Mouse (Mus musculus): ENCODE measurements around the gene Fam43a. TPM values are rescaled to one million over a fixed set of nuclear protein-coding genes. Genes with fewer than 3 reads are reported as not detected.
A peak's percentile ranks its signal among the peaks of the same experiment; 100 is the strongest.

Fam43a gene
- polyA plus RNA-seq, 1 experiment from 2014 or later, result 6.8 TPM

DNA sequence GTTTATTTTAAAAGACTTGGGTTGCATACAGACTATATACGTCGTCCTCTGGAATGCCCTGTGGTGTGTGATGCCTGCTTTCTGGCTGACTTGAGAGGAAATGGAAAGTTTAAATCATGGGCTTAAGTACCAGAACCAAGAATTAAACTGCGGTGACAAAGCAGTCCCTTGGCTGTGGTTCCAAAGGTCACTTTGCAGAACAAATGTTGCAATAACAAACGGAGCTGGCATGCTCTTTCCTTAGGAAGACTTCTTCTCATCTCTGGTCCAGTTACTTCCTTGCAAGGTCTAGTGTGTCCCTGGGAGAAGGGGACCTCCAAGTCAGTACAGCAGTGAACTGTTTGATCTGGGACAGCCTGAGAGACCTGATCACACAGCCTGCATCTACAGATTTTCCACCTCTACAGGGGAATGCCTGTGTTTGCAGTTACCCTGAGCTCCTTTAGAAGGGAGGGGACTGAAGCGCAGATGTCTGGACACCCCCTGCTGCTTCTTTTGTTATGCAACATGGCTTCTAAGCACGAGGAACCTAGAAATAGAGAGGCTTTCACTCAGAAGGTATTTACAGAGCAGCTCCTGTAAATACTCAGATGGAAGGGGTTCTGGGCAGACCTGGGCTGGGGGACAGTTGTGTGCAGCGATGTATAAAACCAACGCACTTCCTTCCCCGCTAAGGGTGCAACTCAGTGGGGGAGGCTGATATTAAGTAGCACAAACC is 46.5 kb downstream of the Fam43a start:
- Histone ChIP-seq H3K27ac (replicated peaks; ENCODE audit: low read depth, low read length) (no peak overlapping the region), H3K9me3 (ENCODE audit: control insufficient read depth, low read length) (0 out of 2 replicates have a peak, but pooled peaks cover 3% of the 10 kb centered on the region), H3K4me3 (ENCODE audit: low read depth, low read length) (no peak overlapping the region), H3K36me3 (ENCODE audit: control insufficient read depth, insufficient read depth, low read length) (no peaks in the 10 kb centered on the region), H3K4me1 (ENCODE audit: control insufficient read depth, insufficient read depth, low read length) (no peaks in the 10 kb centered on the region), H3K9ac (ENCODE audit: low read length) (0 out of 2 replicates have a peak overlapping the region, but pooled peaks have one; percentile 2), H3K4me2 (ENCODE audit: low read depth, severe bottlenecking) (no peak overlapping the region), H3K27me3 (ENCODE audit: control insufficient read depth, insufficient read depth, low read length) (no peaks in the 10 kb centered on the region)
- 50% methylated on average over 9 of the region's 9 CpGs for WGBS
- no peak for ATAC-seq (ENCODE audit: insufficient number of reproducible peaks, low FRiP score, low TSS enrichment, low read depth)
- DNase-seq (ENCODE audit: low spot score), result no peak

DNA sequence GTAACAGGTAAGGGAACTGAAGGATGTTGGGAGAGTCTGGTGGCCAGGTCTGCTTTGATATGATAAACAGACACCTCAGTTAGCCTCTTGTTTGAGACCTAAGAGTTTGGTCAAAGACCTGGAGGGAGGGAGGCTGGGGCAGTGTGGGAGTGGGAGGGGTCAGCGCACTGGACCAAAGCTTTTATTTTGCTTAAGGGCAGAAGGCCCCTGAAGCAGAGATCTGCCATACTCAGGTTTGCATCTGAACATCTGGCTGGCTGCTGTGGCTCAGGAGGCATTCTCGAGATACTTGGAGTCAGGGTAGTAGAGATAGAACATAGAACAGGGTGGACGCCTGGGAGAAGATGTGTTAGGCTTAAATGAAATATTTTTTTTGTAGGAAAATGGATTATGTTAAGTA is 47.3 kb downstream of the Fam43a start:
- Histone ChIP-seq H3K9ac (ENCODE audit: low read length) (no peak overlapping the region), H3K4me2 (ENCODE audit: low read depth, severe bottlenecking) (no peak overlapping the region), H3K4me3 (ENCODE audit: low read depth, low read length) (no peak overlapping the region), H3K27ac (replicated peaks; ENCODE audit: low read depth, low read length) (no peak overlapping the region), H3K4me1 (ENCODE audit: control insufficient read depth, insufficient read depth, low read length) (no peaks in the 10 kb centered on the region), H3K36me3 (ENCODE audit: control insufficient read depth, insufficient read depth, low read length) (no peaks in the 10 kb centered on the region), H3K27me3 (ENCODE audit: control insufficient read depth, insufficient read depth, low read length) (no peaks in the 10 kb centered on the region), H3K9me3 (ENCODE audit: control insufficient read depth, low read length) (0 out of 2 replicates have a peak, but pooled peaks cover 3% of the 10 kb centered on the region)
- ATAC-seq (ENCODE audit: insufficient number of reproducible peaks, low FRiP score, low TSS enrichment, low read depth), result no peak
- DNase-seq (ENCODE audit: low spot score), result no peak
- 69% methylated on average over 3 of the region's 3 CpGs for WGBS

DNA sequence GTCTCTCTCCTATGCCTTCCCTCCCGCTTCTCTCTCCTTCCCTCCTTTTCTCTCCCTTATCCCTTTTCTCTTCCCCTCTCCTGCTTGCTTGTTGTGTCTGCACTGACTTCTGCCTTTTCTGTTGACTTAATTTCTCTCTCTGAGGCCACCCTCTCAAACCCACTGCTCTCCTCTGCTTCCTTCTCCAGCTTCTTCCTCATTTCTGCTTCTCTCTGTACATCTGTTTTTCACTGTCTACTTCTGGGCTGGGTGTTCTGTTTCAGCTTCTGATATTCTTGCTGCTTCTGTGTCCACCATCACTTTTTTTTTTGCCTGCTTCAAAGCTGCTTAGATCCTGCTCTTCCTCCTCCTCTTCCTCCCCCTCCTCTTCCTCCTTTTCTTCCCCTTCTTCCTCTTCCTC is 51.8 kb downstream of the Fam43a start:
- no peak overlapping the region for H3K4me2 ChIP-seq (ENCODE audit: low read depth, severe bottlenecking)
- H3K4me3 ChIP-seq (ENCODE audit: low read depth, low read length), result no peak overlapping the region
- no peak for ATAC-seq (ENCODE audit: insufficient number of reproducible peaks, low FRiP score, low TSS enrichment, low read depth)
- H3K9me3 ChIP-seq (ENCODE audit: control insufficient read depth, low read length), result 0 out of 2 replicates have a peak, but pooled peaks cover 3% of the 10 kb centered on the region
- no peak for DNase-seq (ENCODE audit: low spot score)
- H3K27ac ChIP-seq (replicated peaks; ENCODE audit: low read depth, low read length), result no peak overlapping the region
- no peaks in the 10 kb centered on the region for H3K27me3 ChIP-seq (ENCODE audit: control insufficient read depth, insufficient read depth, low read length)
- H3K4me1 ChIP-seq (ENCODE audit: control insufficient read depth, insufficient read depth, low read length), result no peaks in the 10 kb centered on the region
- no peak overlapping the region for H3K9ac ChIP-seq (ENCODE audit: low read length)
- H3K36me3 ChIP-seq (ENCODE audit: control insufficient read depth, insufficient read depth, low read length), result no peaks in the 10 kb centered on the region
- 63% methylated on average over 1 of the region's 1 CpGs for WGBS

Other genes starting within 250 kb of the Fam43a start
- 13.6 and 14.1 TPM in 2 replicates for gene Atp13a3, start 193.7 kb upstream of the Fam43a start, polyA plus RNA-seq (2014; fragmentation: Nextera tagmentation; extraction: Ambion mirVana)
- gene Tmem44, start 48.9 kb upstream of the Fam43a start, polyA plus RNA-seq (2014; fragmentation: Nextera tagmentation; extraction: Ambion mirVana), result 17.2 and 20.9 TPM in 2 replicates
- gene Lsg1, start 12.1 kb upstream of the Fam43a start, polyA plus RNA-seq (2014; fragmentation: Nextera tagmentation; extraction: Ambion mirVana), result 89.1 and 90.1 TPM in 2 replicates

Data from limb, embryonic 11.5 days (tissue).